Mouse (Mus musculus) R1 (cell line): ENCODE results near the gene Aldh16a1.

Source experiments
- DNase-seq: peaks from one replicate; pipeline ENCODE4 v3.0.0-alpha.2; 2018; ENCODE audit warnings: low read depth, low spot score

Gene Aldh16a1

GRCm38 (mm10) chr7:45179469-45179868 is 25.1 kb upstream of the Aldh16a1 start, which contains the start of gene Gfy:
Gene Gfy, minus strand, starts transcription at chr7:45179569.
- no peak for DNase-seq

DNA sequence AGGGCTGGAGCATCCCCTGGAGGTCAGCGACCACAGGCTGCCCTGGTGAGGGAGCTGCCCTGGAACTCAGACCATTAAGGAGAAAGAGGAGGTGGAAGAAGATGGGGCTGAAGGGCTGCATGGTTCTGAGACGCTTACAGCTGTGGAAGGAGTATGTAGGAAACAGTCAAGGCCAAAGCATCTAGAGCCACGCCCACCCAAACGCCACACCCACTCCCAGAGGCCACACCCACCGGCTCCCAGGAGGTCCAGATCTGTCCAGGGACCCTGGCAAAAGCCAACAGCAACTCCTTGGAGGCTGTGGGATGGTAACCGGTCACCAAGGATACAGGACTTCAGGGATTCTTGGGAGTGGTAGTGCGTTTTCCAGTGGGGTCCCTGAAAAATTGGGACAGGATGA is 24.2 kb upstream of the Aldh16a1 start:
- no peak for DNase-seq

DNA sequence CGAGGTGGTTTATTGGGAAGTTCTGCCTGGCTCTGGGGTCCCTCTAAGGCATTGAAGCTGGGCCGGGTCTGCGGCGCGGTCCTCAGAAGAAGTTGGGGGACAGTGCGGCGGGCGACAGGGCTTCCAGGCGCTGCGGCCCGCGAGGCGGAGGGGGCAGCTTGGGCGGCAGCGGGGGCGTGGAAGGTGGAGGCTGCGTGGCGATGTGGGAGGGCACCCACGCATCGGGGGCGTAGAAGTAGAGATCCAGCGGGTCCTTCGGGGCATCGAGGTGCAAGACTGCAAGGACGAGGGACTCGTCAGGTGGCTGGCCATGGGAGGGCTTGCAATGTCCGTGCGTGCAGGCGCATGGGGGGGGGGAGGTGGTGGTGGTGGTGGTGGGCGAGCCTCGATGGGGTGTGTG is 22.0 kb upstream of the Aldh16a1 start:
- DNase-seq, result no peak

DNA sequence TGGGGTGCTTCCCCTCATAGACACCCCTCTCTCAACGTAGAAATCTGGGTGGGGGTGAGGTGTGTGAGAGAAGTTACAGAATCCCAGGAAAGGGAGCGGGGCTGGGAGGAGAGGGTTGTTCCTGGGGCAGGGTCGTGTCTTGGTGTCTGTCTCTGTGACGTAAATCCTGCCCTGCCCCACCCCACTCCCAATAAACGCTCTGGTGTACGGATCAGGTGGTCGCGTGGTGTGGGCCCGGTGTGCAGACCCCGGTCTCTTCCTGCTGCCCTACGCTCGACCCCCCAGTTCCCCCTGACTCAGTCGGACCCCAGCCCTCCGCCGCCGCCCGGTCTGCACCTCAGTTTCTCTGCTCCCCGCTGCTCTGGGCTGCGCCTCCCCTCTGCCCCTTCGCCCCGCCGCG is 21.5 kb upstream of the Aldh16a1 start:
- no peak for DNase-seq

- DNase-seq, result no peak
Measured at GRCm38 (mm10) chr7:45175398-45175797, 21.0 kb upstream of the Aldh16a1 start.

- DNase-seq, result no peak
Measured at GRCm38 (mm10) chr7:45174567-45175280, 20.3 kb upstream of the Aldh16a1 start.

GRCm38 (mm10) chr7:45173772-45174171 is 19.4 kb upstream of the Aldh16a1 start:
- peak; percentile 83 for DNase-seq

GRCm38 (mm10) chr7:45172974-45173373 is 18.6 kb upstream of the Aldh16a1 start:
- DNase-seq, result peak; percentile 70

DNA sequence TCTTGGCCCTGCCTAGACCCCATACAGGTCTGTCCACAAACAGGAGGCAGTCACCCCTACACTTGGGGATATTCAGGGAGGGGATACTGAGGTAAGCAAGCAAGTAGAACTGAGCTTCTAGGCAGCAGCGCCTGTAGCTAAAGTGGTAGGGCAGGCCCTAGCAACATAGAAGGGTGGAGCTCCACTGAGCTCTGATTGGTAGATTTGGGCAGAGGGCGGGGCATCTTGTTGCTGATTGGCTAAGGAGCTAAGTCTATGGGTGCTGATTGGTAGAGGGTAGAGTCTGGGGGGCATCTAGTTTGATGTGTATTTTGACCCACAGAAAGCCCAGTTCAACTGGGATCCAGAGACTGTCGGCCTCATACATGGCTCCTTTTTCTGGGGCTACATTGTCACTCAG is 15.1 kb upstream of the Aldh16a1 start:
- DNase-seq, result no peak

GRCm38 (mm10) chr7:45168656-45169055 is 14.3 kb upstream of the Aldh16a1 start:
- DNase-seq, result no peak

- no peak for DNase-seq
Measured at GRCm38 (mm10) chr7:45167761-45168445, 13.5 kb upstream of the Aldh16a1 start.

- no peak for DNase-seq
Measured at GRCm38 (mm10) chr7:45166950-45167401, 12.6 kb upstream of the Aldh16a1 start.

DNA sequence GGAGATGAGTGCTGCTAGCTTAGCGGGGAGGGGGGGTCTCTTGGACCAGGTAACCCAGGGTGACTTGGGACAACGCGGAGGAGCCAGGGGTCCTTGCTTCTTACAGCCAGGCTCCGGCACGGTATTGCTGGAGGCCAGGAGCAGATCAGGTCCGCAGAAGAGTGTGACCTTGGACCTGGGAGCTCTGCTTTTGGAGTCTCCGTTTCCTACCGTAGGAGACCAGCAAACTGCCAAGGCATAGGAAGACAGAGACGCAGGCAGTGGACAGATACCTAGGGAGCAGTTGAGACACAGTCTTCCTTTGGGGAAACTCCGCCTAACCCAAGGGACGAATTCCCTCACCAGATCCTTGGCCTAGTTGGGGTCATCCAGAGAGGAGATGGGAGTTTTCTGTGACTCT is 11.3 kb upstream of the Aldh16a1 start:
- DNase-seq, result no peak

DNA sequence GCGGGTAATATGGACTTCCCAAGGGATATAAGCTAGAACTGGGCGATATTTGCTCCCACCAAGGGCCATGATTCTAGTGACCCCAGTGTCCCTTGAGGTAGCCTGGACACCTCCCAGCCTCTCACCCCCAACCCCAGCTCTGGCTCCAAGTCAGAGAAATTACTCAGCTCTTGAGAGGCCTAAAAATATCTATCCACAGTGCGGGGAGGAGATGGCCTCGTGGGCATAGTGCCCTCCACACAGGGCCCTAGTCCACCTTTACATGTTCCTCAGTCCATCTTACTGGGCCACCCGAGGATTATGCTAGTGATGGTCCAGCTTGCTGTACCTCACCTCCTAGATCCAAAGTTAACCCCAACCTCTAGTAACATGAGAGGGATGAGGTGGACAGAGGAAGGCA is 10.4 kb upstream of the Aldh16a1 start:
- DNase-seq, result no peak

- peak; percentile 59 for DNase-seq
Measured at GRCm38 (mm10) chr7:45163735-45164490, 9.5 kb upstream of the Aldh16a1 start, which contains the start of gene Slc17a7. Gene Slc17a7, plus strand, starts transcription at chr7:45163949.

DNA sequence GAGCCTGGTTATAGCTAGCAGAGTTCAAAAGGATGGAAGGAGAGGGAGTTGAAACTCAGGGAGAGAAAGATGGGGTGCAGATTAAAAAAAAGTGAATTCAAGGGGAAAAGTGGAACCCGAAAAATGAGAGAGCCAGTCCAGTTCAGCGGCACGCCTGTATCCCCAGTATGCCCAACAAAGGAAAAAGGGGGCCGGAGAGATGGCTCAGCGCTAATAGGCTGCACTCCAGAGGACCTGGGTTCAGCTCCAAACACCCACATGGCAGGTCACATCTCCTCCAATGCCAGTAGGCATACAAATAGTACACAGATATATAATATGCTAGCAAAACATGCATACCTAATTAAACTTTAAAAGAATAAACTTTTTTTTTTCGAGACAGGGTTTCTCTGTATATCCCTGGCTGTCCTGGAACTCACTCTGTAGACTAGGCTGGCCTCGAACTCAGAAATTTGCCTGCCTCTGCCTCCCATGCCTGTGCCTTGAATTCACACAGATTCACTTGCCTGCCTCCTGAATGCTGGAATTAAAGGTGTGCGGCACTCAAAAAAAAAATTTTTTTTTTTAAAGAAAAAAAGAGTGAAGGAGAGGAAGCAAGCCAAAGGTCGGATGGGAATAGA is 8.7 kb upstream of the Aldh16a1 start:
- no peak for DNase-seq

DNA sequence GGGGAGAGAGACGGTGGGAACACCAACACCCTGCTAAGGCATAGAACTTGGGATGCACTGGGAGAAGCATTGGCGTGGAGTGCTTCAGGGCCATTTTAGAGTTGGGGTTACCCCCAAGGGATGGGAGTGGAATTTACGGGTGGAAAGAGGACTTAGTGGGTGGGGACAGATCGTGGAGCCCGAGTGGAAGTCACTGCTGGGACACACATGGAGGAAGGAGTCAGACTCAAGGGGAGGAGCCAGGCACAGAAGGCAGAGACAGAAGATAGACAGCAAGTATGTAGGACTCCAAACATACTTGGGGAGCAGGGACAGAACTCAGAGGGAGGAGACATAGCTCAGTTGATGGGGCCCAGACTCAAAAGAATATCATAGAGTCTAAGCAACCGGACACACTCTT is 8.2 kb upstream of the Aldh16a1 start:
- no peak for DNase-seq

DNA sequence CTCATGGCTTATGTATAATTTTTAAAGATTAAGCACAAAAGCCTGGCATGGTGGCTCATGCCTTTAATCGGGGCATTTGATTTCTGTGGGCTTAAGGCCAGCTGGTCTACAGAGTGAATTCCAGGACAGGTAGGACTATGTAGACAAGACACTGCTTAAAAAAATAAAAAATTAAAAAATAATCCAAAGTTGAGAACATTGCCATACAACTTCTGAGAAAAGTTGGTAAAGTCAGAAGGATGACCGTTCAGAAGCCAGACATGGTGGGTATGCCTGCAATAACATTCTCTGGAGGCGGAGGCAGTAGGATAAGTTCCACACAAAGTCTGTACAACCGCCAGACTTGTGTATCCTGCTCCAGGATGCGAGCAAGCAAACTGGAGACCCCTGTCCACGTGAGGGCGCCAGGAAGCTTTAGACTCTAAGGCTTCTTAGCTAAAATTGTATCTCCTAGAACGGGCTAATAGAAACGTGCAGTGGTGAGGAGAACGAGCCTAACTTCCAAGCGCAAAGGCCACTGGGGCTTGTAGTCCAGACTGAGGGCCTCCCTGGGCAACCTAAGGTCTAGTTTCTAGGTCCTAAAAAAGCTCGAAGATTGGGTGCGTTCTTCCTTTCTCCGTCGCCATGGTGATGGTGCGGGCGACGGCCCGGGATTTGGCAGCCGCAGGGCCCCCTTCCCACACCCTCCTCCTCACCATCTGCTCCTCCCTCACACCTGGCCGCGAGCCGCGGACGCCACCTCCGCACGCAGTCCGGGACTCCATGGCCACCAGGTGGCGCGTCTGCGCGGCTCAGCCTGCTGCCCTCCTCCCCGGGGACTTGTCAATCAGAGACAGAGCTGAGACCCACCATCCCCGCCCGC is 7.5 kb upstream of the Aldh16a1 start:
- peak; percentile 98 for DNase-seq

GRCm38 (mm10) chr7:45160866-45161265 is 6.5 kb upstream of the Aldh16a1 start:
- DNase-seq, result no peak

- no peak for DNase-seq
Measured at GRCm38 (mm10) chr7:45160316-45160800, 6.0 kb upstream of the Aldh16a1 start.

GRCm38 (mm10) chr7:45158991-45159390 is 4.6 kb upstream of the Aldh16a1 start:
- DNase-seq, result no peak
